Comparison of ENCODE assay signal across 16 mouse cellular contexts in the genomic region with DNA sequence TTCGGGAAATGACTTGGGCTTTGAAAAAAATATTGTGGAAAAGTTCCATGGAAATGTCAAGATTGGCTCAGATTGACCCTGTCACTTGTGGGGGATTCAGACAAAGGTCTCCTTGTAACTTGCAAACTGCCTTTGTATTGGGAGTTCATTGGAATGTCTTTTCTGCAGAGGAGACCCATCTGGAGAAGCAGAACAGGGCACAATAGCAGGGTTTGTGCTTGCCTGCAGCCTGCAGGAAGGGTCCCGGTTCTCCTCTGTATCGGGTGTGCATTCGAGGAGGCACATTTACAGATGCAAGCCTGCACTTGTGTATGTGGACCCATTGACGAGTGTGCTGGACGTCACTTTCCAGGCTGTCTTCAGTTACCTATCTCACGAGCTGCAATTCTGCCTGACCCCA. TPM values are rescaled to one million over a fixed set of nuclear protein-coding genes. Genes with fewer than 3 reads are reported as not detected.
DNase-seq lines count a peak whose midpoint lies in the region; ATAC-seq and TF ChIP-seq lines count a peak whose summit lies in the region.
"Had no signal": no experiment of that assay in that cellular context is flagged by ENCODE, and none has a peak within 500 bp of the region (broad histone marks: within the 10 kb centered on the region; RNA-seq: fewer than 3 reads in every experiment).

No protein-coding gene starts in this region.

- H3K27ac ChIP-seq in heart, embryonic 13.5 days (replicated peaks) = 0 out of 2 replicates have a peak overlapping the region, but pooled peaks have one; percentile 50
- no peak overlapping the region for H3K27ac ChIP-seq in midbrain, embryonic 12.5 days (replicated peaks)
- H3K27ac ChIP-seq in midbrain, postnatal 0 days (ENCODE audit: low read depth, low read length) = no peak overlapping the region
- H3K27ac ChIP-seq in hindbrain, embryonic 12.5 days = 0 out of 2 replicates have a peak overlapping the region, but pooled peaks have one; percentile 12
- H3K27ac ChIP-seq: embryonic facial prominence, embryonic 13.5 days; hindbrain, embryonic 15.5 days; left cerebral cortex, adult 2 months; liver, embryonic 12.5 days had no signal

- H3K4me2 ChIP-seq in heart, embryonic 13.5 days = no peak overlapping the region
- no peak overlapping the region for H3K4me2 ChIP-seq in midbrain, embryonic 12.5 days (replicated peaks)
- H3K4me2 ChIP-seq in midbrain, postnatal 0 days (ENCODE audit: low read depth, low read length, poor library complexity, severe bottlenecking) = no peak overlapping the region
- no peak overlapping the region for H3K4me2 ChIP-seq in hindbrain, embryonic 12.5 days (replicated peaks)
- H3K4me2 ChIP-seq: embryonic facial prominence, embryonic 13.5 days; hindbrain, embryonic 15.5 days; liver, embryonic 12.5 days had no signal

- no peak for DNase-seq in heart, adult 9 months (ENCODE audit: low spot score in 2 of 2)
- DNase-seq in midbrain, postnatal 0 days (ENCODE audit: low spot score) = no peak
- DNase-seq in retina, embryonic 14.5 days (ENCODE audit: low spot score) = peak; percentile 40
- no peak for DNase-seq in thymus, adult 18-20 months
- DNase-seq in liver = no peak
- DNase-seq: cerebellum, adult 9-10 months; kidney, adult 8-10 months; lung, postnatal 4 days had no signal

- 55% methylated on average over 7 of the region's 7 CpGs for WGBS in heart, embryonic 13.5 days
- 34% methylated on average over 7 of the region's 7 CpGs for whole genome bisulfite sequencing in midbrain, embryonic 12.5 days
- WGBS in midbrain, postnatal 0 days = 35% methylated on average over 7 of the region's 7 CpGs
- 14% methylated on average over 7 of the region's 7 CpGs for WGBS in hindbrain, embryonic 12.5 days

- H3K4me1 ChIP-seq in heart, embryonic 13.5 days = peaks cover 15% of the 10 kb centered on the region
- peaks cover 4% of the 10 kb centered on the region; the same call in 1 of the 2 replicates for H3K4me1 ChIP-seq in midbrain, embryonic 12.5 days
- H3K4me1 ChIP-seq in midbrain, postnatal 0 days (ENCODE audit: insufficient read depth, low read length) = 0 out of 2 replicates have a peak, but pooled peaks cover 2% of the 10 kb centered on the region
- peaks cover 13% of the 10 kb centered on the region for H3K4me1 ChIP-seq in hindbrain, embryonic 12.5 days
- H3K4me1 ChIP-seq: hindbrain, embryonic 15.5 days; liver, embryonic 12.5 days had no signal

- no peak for TF ChIP-seq CTCF in midbrain, postnatal 0 days (IDR thresholded peaks at IDR 0.05)

- no peak overlapping the region for H3K4me3 ChIP-seq in heart, embryonic 13.5 days
- no peak overlapping the region for H3K4me3 ChIP-seq in midbrain, embryonic 12.5 days
- no peak overlapping the region for H3K4me3 ChIP-seq in midbrain, postnatal 0 days (ENCODE audit: low read depth, low read length)
- H3K4me3 ChIP-seq in hindbrain, embryonic 12.5 days = no peak overlapping the region
- H3K4me3 ChIP-seq: embryonic facial prominence, embryonic 13.5 days; hindbrain, embryonic 15.5 days; left cerebral cortex, adult 2 months; liver, embryonic 12.5 days had no signal

- H3K9ac ChIP-seq in heart, embryonic 13.5 days = no peak overlapping the region
- no peak overlapping the region for H3K9ac ChIP-seq in midbrain, embryonic 12.5 days (replicated peaks)
- H3K9ac ChIP-seq in midbrain, postnatal 0 days (replicated peaks; ENCODE audit: low read length, poor library complexity, severe bottlenecking) = no peak overlapping the region
- no peak overlapping the region for H3K9ac ChIP-seq in hindbrain, embryonic 12.5 days
- H3K9ac ChIP-seq: embryonic facial prominence, embryonic 13.5 days; hindbrain, embryonic 15.5 days; liver, embryonic 12.5 days had no signal

- no peaks in the 10 kb centered on the region for H3K27me3 ChIP-seq in heart, embryonic 13.5 days (replicated peaks)
- no peaks in the 10 kb centered on the region for H3K27me3 ChIP-seq in midbrain, embryonic 12.5 days
- H3K27me3 ChIP-seq in midbrain, postnatal 0 days (ENCODE audit: insufficient read depth, low read length) = no peaks in the 10 kb centered on the region
- H3K27me3 ChIP-seq in hindbrain, embryonic 12.5 days = no peaks in the 10 kb centered on the region
- H3K27me3 ChIP-seq: embryonic facial prominence, embryonic 13.5 days; hindbrain, embryonic 15.5 days; liver, embryonic 12.5 days had no signal

- no peak for ATAC-seq in heart, embryonic 13.5 days (ENCODE audit: extremely low read depth, insufficient number of reproducible peaks, low FRiP score, low TSS enrichment)
- peak; percentile 78; the same call in 1 of the 2 replicates for ATAC-seq in midbrain, embryonic 12.5 days (ENCODE audit: low FRiP score, low read depth)
- ATAC-seq in midbrain, postnatal 0 days (ENCODE audit: low FRiP score) = no peak
- ATAC-seq in hindbrain, embryonic 12.5 days (ENCODE audit: low FRiP score) = peak; percentile 64; the same call in 1 of the 2 replicates
- ATAC-seq: forebrain, embryonic 14.5 days; liver, embryonic 12.5 days had no signal

- H3K36me3 ChIP-seq in heart, embryonic 13.5 days = no peaks in the 10 kb centered on the region
- H3K36me3 ChIP-seq in midbrain, embryonic 12.5 days = no peaks in the 10 kb centered on the region
- no peaks in the 10 kb centered on the region for H3K36me3 ChIP-seq in midbrain, postnatal 0 days (ENCODE audit: insufficient read depth, low read length)
- no peaks in the 10 kb centered on the region for H3K36me3 ChIP-seq in hindbrain, embryonic 12.5 days
- H3K36me3 ChIP-seq: embryonic facial prominence, embryonic 13.5 days; hindbrain, embryonic 15.5 days; liver, embryonic 12.5 days had no signal

- no peaks in the 10 kb centered on the region for H3K9me3 ChIP-seq in heart, embryonic 13.5 days
- H3K9me3 ChIP-seq in midbrain, embryonic 12.5 days = no peaks in the 10 kb centered on the region
- no peaks in the 10 kb centered on the region for H3K9me3 ChIP-seq in midbrain, postnatal 0 days (ENCODE audit: low read length)
- H3K9me3 ChIP-seq in hindbrain, embryonic 12.5 days (replicated peaks) = no peaks in the 10 kb centered on the region
- H3K9me3 ChIP-seq: embryonic facial prominence, embryonic 13.5 days; hindbrain, embryonic 15.5 days; liver, embryonic 12.5 days had no signal

RNA-seq across cellular contexts. Expression of a gene that starts 56.1 kb away (rescaled TPM):
- polyA plus RNA-seq in heart, embryonic 13.5 days (2015; fragmentation: Nextera tagmentation; extraction: Ambion mirVana) = 4.6 and 4.9 TPM in 2 replicates
- 6.4 and 7.9 TPM in 2 replicates for polyA plus RNA-seq in midbrain, embryonic 12.5 days (2016; fragmentation: Nextera tagmentation; extraction: Ambion mirVana)
- total RNA-seq in midbrain, postnatal 0 days (2014; rRNA removed) = 23.3 and 26.7 TPM in 2 replicates
- 14.1 and 16.5 TPM in 2 replicates for polyA plus RNA-seq in midbrain, postnatal 0 days (2015; fragmentation: Nextera tagmentation; extraction: Ambion mirVana)
- polyA plus RNA-seq in hindbrain, embryonic 12.5 days (2016; fragmentation: Nextera tagmentation; extraction: Ambion mirVana) = 17.2 and 19.2 TPM in 2 replicates

Comparison
In these comparisons a context has a peak if more than half of its experiments do, and no peak if none do; other contexts are left out.
1. ATAC-seq: peak in midbrain, embryonic 12.5 days (single experiment) and hindbrain, embryonic 12.5 days (single experiment); none in heart, embryonic 13.5 days (single experiment) and midbrain, postnatal 0 days (single experiment).
2. H3K27ac ChIP-seq: peak in heart, embryonic 13.5 days (single experiment) and hindbrain, embryonic 12.5 days (single experiment); none in midbrain, embryonic 12.5 days (single experiment) and midbrain, postnatal 0 days (single experiment).